Mouse (Mus musculus): ENCODE measurements around the gene Zfp977.
"Not testable (repeated sequence)": the region's sequence is repeated elsewhere in the genome, so short reads cannot be mapped to it uniquely, and the experiment has no call there.

Gene Zfp977

GRCm38 (mm10) chr7:42592413-42592812, at the start of gene Zfp977:
Gene Zfp977 (minus strand): TSS chr7:42592547.
- DNase-seq = not testable (repeated sequence)

GRCm38 (mm10) chr7:42631031-42631430, 38.7 kb upstream of the Zfp977 start:
- not testable (repeated sequence) for DNase-seq

- DNase-seq = not testable (repeated sequence)
Measured at GRCm38 (mm10) chr7:42595666-42596065, 3.3 kb upstream of the Zfp977 start.

DNA sequence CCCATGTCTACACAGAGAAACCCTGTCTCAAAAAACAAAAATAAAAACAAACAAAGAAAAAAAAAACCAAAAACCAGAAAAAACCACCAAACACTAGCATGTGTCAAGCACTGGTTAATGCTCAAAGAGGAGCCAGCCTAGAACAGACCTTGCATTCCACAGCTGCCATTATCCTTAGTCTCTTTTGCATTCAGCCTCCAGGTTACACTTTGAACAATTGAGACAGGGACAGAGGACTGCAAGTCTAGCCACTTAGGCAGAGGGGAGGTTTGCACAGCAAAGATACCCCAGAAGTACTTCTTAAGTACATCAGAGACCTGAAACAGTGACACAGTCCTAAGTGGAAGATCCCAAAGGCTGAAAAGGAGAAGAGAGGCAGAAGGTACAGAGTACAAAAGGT, 1.0 kb downstream of the Zfp977 start:
- DNase-seq = not testable (repeated sequence)

DNA sequence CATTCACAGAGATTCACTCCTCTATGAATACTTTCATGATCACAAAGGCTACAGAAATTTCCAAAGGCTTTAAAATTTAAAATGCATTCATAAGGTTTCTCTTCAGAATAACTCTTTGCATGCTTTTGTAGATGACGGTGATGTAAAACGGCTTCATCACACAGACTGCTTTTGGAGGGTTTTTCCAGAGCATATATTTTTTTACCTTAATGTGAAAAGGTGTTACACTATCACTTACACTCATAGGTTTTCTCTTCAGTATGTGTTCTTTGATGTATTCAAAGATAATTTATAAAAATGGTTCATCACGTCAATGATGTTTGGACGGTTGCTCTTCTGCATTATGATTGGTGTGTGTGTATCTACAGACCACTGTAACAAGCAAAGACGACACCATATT, 13.9 kb downstream of the Zfp977 start, which contains the start of gene Gm21028:
Gene Gm21028, minus strand, starts transcription at position 101 of the 400 bp plus-strand sequence.
- DNase-seq = no peak

- no peak for DNase-seq
Measured at GRCm38 (mm10) chr7:42551766-42552165, 40.6 kb downstream of the Zfp977 start.
